Mouse (Mus musculus) mammary gland, adult 2 months (tissue): ENCODE data around the gene Ces2e. TPM values are rescaled to one million over a fixed set of nuclear protein-coding genes. Genes with fewer than 3 reads are reported as not detected.

Experiments
- polyA plus RNA-seq: library from polyadenylated mRNA; depleted of rRNA; stranded (reverse); fragments of >200 nt; gene quantifications from 2 replicates; pipeline ENCODE4 v1.2.3, GENCODE M21; 2012; ENCODE audit warnings: low replicate concordance; rRNA removed

The Ces2e gene
- 2.7 and 3.3 TPM in 2 replicates for polyA plus RNA-seq

DNA sequence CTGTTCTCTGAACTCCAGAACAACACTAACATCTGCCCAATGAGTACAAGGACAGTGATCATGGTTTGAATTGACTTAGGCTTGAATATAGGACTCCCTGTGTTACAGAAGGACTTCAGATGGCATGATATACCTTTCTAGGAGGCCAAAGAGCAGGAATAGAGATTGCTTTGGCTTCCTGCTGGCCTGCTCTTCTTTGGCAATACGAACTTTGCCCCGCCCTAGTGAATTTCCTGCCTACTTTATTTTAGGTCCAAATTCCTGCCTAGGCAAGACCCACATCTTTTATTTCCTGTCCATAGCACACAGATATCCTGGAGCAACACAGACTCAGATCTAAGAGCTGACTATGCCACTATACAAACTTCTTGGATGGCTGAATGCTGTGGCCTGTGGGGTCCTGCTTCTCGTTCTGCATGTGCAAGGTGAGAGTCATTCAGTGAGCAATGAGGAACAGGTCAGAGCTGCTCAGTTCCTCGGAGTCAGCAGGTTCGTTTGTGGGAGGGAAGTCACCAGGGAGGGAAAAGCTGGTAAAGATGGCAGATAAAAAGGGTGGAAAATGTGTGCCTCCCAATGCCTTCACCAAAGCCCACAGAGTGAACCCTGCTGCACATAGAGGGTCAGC lies at the start of gene Ces2e:
TSS of gene Ces2e (plus strand) at position 289 of the 625 bp plus-strand sequence.

DNA sequence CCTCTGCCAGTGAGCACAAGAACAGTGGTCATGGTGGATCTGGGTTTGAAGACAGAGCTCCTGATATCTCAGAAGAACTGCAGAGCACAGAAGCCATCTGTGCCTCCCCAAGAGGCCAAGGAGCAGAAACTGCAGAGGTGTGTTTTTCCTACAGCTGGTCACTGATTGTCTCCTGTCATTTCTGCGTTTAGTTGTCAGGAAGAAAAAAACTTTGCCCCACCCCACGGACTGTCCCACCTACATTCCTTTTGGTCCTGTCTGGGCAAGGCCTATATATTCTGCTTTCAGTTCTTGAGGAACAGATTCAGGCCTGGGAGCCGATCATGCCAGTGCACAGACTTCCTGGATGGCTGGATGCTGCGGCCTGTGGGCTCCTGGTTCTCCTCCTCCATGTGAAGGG lies 21.0 kb downstream of the Ces2e start, which contains the start of gene Ces2f:
TSS of gene Ces2f (plus strand) at position 301 of the 400 bp plus-strand sequence.

DNA sequence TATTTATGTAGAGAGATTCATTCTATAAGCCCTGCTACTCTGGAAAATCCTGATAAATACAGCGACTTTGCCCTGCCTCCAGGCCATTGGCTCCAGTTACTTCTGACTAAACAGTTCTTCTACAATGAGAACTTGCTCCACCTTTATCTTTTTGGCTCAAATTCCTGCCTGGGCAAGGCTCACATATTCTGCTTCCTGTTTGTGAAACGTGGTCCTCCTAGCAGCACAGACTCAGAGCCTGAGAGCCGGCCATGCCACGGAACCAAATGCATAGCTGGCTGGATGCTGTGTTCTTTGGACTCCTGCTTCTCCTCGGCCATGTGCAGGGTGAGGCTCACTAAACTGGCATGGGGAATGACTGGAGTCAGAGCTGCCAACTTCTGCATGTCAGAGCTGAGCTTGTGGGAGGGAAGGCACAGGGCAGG lies 35.5 kb downstream of the Ces2e start, which contains the start of gene Ces2g:
TSS of gene Ces2g (plus strand) at position 182 of the 425 bp plus-strand sequence.

Other genes starting within 250 kb of the Ces2e start
- 0.81 TPM in 1 of 2 replicates, not detected in the other for gene Ces2a, start 192.3 kb upstream of the Ces2e start, polyA plus RNA-seq
- gene Ces2b, start 94.7 kb upstream of the Ces2e start, polyA plus RNA-seq, result 0.14 and 0.19 TPM in 2 replicates
- gene Ces2c, start 79.2 kb upstream of the Ces2e start, polyA plus RNA-seq, result 0.36 and 0.56 TPM in 2 replicates
- 0.24 TPM in 1 of 2 replicates, not detected in the other for gene Ces2f, start 21.1 kb downstream of the Ces2e start, polyA plus RNA-seq
- gene Ces2g, start 35.5 kb downstream of the Ces2e start, polyA plus RNA-seq, result 9.3 and 14.9 TPM in 2 replicates
- gene Ces2h, start 74.6 kb downstream of the Ces2e start, polyA plus RNA-seq, result not detected in 2 replicates
- gene Ces3a, start 122.3 kb downstream of the Ces2e start, polyA plus RNA-seq, result 0.06 and 3.1 TPM in 2 replicates
- gene Ces3b, start 157.5 kb downstream of the Ces2e start, polyA plus RNA-seq, result 1.4 TPM in 1 of 2 replicates, not detected in the other
- 0.83 TPM in 1 of 2 replicates, not detected in the other for gene Ces4a, start 205.5 kb downstream of the Ces2e start, polyA plus RNA-seq
- gene Cbfb, start 244.4 kb downstream of the Ces2e start, polyA plus RNA-seq, result 10.1 and 12.8 TPM in 2 replicates